Mouse (Mus musculus) liver, postnatal 0 days (tissue): ENCODE measurements around the gene Tet1. TPM values are rescaled to one million over a fixed set of nuclear protein-coding genes. Genes with fewer than 3 reads are reported as not detected.

Experiments
- ATAC-seq: fragments of 200-750 bp; cut with Nextera tagmentation; 2 replicates; pipeline ENCODE4 v1.8.0; 2017; ENCODE audit warnings: mild to moderate bottlenecking, moderate library complexity
- DNase-seq: peaks from one replicate; pipeline ENCODE4 v3.0.0-alpha.2; 2016
- H3K27ac ChIP-seq: fragments of 300-500 bp; sonication (generic); 2 replicates; pipeline ENCODE4 v1.5.1; 2014; ENCODE audit warnings: antibody characterized with exemption, moderate library complexity, mild to moderate bottlenecking, low read depth
- H3K27me3 ChIP-seq: fragments of 300-500 bp; sonication (generic); 2 replicates; pipeline ENCODE4 v1.6.1; 2014; ENCODE audit warnings: low read length, control low read depth, mixed read lengths; ENCODE audit not compliant: insufficient read depth
- H3K36me3 ChIP-seq: fragments of 300-500 bp; sonication (generic); replicated peaks from 2 replicates; pipeline ENCODE4 v1.6.1; 2014; ENCODE audit warnings: mild to moderate bottlenecking, control low read depth, low read length, moderate library complexity, mixed read lengths; ENCODE audit not compliant: insufficient read depth
- H3K4me1 ChIP-seq: fragments of 300-500 bp; sonication (generic); 2 replicates; pipeline ENCODE4 v1.6.1; 2014; ENCODE audit warnings: antibody characterized with exemption, mild to moderate bottlenecking, control low read depth; ENCODE audit not compliant: insufficient read depth
- H3K4me2 ChIP-seq: fragments of 300-500 bp; sonication (generic); 2 replicates; pipeline ENCODE4 v1.6.1; 2014; ENCODE audit warnings: low read depth, mild to moderate bottlenecking, low read length, moderate library complexity, mixed read lengths
- H3K4me3 ChIP-seq: fragments of 300-500 bp; sonication (generic); 2 replicates; pipeline ENCODE4 v1.5.1; 2014; ENCODE audit warnings: low read depth, low read length
- H3K9ac ChIP-seq: fragments of 300-500 bp; sonication (generic); replicated peaks from 2 replicates; pipeline ENCODE4 v1.6.1; 2014; ENCODE audit warnings: mild to moderate bottlenecking, moderate library complexity
- H3K9me3 ChIP-seq: fragments of 300-500 bp; sonication (generic); 2 replicates; pipeline ENCODE4 v1.6.1; 2016; ENCODE audit warnings: mild to moderate bottlenecking, control low read depth, low read length, mixed read lengths
- CTCF ChIP-seq: sonication (generic); IDR thresholded peaks from 2 replicates; pipeline ENCODE4 v1.5.1; 2016; ENCODE audit warnings: antibody characterized with exemption, low read depth
- EP300 ChIP-seq: IDR thresholded peaks from 2 replicates; pipeline ENCODE4 v1.6.1; 2016; ENCODE audit warnings: antibody characterized with exemption, low read depth, mild to moderate bottlenecking
- WGBS: fragments of 180-500 bp; shearing (Covaris S2); extraction: QIAGEN DNeasy Blood & Tissue Kit; methylation state at CpG from one replicate; pipeline ENCODE4 v1.1.7; 2014; ENCODE audit not compliant: insufficient replicate concordance; 5-methylcytosine and 5-hydroxymethylcytosine counted together
- polyA plus RNA-seq: library from polyadenylated mRNA; unstranded; fragments of >200 nt; fragmentation: Nextera tagmentation; extraction: Ambion mirVana; gene quantifications from 2 replicates; pipeline ENCODE4 v1.2.1, GENCODE M21; 2015

The Tet1 gene
- polyA plus RNA-seq, 1 experiment from 2014 or later, result 0.97 TPM

- no peaks in the 10 kb centered on the region for H3K27me3 ChIP-seq
- 76% methylated on average over 2 of the region's 2 CpGs for WGBS
- H3K9ac ChIP-seq, result no peak overlapping the region
- ATAC-seq (no peak), DNase-seq (no peak)
- no peaks in the 10 kb centered on the region for H3K9me3 ChIP-seq
- no peaks in the 10 kb centered on the region for H3K4me1 ChIP-seq
- H3K27ac ChIP-seq, result no peak overlapping the region
- H3K4me3 ChIP-seq, result no peak overlapping the region
- H3K36me3 ChIP-seq, result no peaks in the 10 kb centered on the region
- H3K4me2 ChIP-seq, result no peak overlapping the region
- no peak for TF ChIP-seq CTCF
These were observed 60.0 kb downstream of the Tet1 start for GRCm38 (mm10) chr10:62848783-62849182.

- Histone ChIP-seq H3K9me3 (no peaks in the 10 kb centered on the region), H3K27me3 (no peaks in the 10 kb centered on the region), H3K4me1 (no peaks in the 10 kb centered on the region), H3K27ac (no peak overlapping the region), H3K4me3 (no peak overlapping the region), H3K36me3 (no peaks in the 10 kb centered on the region), H3K4me2 (no peak overlapping the region), H3K9ac (no peak overlapping the region)
- TF ChIP-seq CTCF (no peak), EP300 (no peak)
- ATAC-seq, result no peak
- DNase-seq, result no peak
- WGBS, result 66% methylated on average over 12 of the region's 12 CpGs
These were observed 61.6 kb downstream of the Tet1 start for GRCm38 (mm10) chr10:62847069-62847626.

GRCm38 (mm10) chr10:62843787-62844491 is 64.9 kb downstream of the Tet1 start:
- no peak overlapping the region for H3K4me2 ChIP-seq
- no peak overlapping the region for H3K4me3 ChIP-seq
- WGBS, result 66% methylated on average over 9 of the region's 9 CpGs
- ATAC-seq, result no peak
- no peak overlapping the region for H3K9ac ChIP-seq
- H3K9me3 ChIP-seq, result no peaks in the 10 kb centered on the region
- TF ChIP-seq EP300 (no peak), CTCF (no peak)
- no peak overlapping the region for H3K27ac ChIP-seq
- H3K36me3 ChIP-seq, result no peaks in the 10 kb centered on the region
- H3K27me3 ChIP-seq, result no peaks in the 10 kb centered on the region
- no peaks in the 10 kb centered on the region for H3K4me1 ChIP-seq
- no peak for DNase-seq

- Histone ChIP-seq H3K4me1 (no peaks in the 10 kb centered on the region), H3K36me3 (no peaks in the 10 kb centered on the region), H3K9ac (no peak overlapping the region), H3K27me3 (no peaks in the 10 kb centered on the region), H3K4me3 (no peak overlapping the region), H3K9me3 (no peaks in the 10 kb centered on the region), H3K27ac (no peak overlapping the region), H3K4me2 (no peak overlapping the region)
- ATAC-seq (no peak), DNase-seq (no peak)
- TF ChIP-seq EP300 (no peak), CTCF (no peak)
- WGBS, result 79% methylated on average over 10 of the region's 10 CpGs
These were observed 66.8 kb downstream of the Tet1 start for GRCm38 (mm10) chr10:62841901-62842447.

- TF ChIP-seq EP300 (no peak), CTCF (no peak)
- WGBS, result 68% methylated on average over 7 of the region's 7 CpGs
- Histone ChIP-seq H3K27ac (no peak overlapping the region), H3K4me3 (no peak overlapping the region), H3K4me1 (no peaks in the 10 kb centered on the region), H3K4me2 (no peak overlapping the region), H3K9ac (no peak overlapping the region), H3K36me3 (no peaks in the 10 kb centered on the region), H3K9me3 (no peaks in the 10 kb centered on the region), H3K27me3 (no peaks in the 10 kb centered on the region)
- DNase-seq (no peak), ATAC-seq (no peak)
These were observed 68.1 kb downstream of the Tet1 start for GRCm38 (mm10) chr10:62840687-62841086.

- H3K9ac ChIP-seq, result no peak overlapping the region
- no peaks in the 10 kb centered on the region for H3K27me3 ChIP-seq
- 70% methylated on average over 5 of the region's 5 CpGs for WGBS
- no peak overlapping the region for H3K4me3 ChIP-seq
- DNase-seq (no peak), ATAC-seq (no peak)
- no peaks in the 10 kb centered on the region for H3K4me1 ChIP-seq
- TF ChIP-seq CTCF (no peak), EP300 (no peak)
- H3K4me2 ChIP-seq, result no peak overlapping the region
- no peaks in the 10 kb centered on the region for H3K9me3 ChIP-seq
- no peak overlapping the region for H3K27ac ChIP-seq
- H3K36me3 ChIP-seq, result no peaks in the 10 kb centered on the region
These were observed 70.8 kb downstream of the Tet1 start for GRCm38 (mm10) chr10:62837987-62838386.
